Mouse (Mus musculus) layer of hippocampus, adult 11-12 months (tissue): ENCODE measurements around the gene Cfap70.

Experiments
- DNase-seq: peaks from one replicate; pipeline ENCODE4 v3.0.0; 2022; ENCODE audit warnings: low spot score

The Cfap70 gene

DNA sequence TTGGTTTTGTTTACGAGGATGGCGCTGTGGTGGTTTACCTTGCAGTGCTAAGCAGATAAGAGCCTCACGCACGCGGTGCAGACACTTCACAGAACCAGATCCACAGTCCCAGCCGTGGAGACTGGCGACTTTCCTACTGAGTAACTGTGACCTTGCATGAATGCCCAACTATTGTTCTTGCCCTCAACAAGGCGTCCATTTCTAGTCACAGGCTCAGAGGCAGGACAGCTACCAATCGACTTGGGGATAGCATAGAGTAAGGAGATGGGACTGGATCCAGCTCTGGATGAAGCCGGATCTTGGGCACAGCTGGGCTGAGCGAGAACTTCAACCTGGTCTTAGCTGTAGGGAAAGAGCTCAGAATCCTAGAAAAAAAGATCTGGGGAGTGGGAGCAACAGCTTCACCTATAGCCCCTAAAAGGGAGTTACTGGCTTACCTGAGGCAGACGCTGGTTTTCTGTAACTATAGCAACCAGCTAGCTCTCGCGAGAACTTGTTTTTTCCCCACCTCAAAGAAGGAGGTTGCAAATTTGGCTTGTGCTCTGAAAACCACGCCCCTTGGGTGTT lies at the start of gene Cfap70:
Gene Cfap70, minus strand, starts transcription at position 462 of the 567 bp plus-strand sequence.
- DNase-seq, result peak; percentile 60

GRCm38 (mm10) chr14:20499982-20500381 lies 48.0 kb upstream of the Cfap70 start:
- DNase-seq, result no peak

GRCm38 (mm10) chr14:20496603-20497002 lies 44.6 kb upstream of the Cfap70 start, which contains the start of gene Mss51:
Mss51 (minus strand) TSS chr14:20496901.
- no peak for DNase-seq

DNA sequence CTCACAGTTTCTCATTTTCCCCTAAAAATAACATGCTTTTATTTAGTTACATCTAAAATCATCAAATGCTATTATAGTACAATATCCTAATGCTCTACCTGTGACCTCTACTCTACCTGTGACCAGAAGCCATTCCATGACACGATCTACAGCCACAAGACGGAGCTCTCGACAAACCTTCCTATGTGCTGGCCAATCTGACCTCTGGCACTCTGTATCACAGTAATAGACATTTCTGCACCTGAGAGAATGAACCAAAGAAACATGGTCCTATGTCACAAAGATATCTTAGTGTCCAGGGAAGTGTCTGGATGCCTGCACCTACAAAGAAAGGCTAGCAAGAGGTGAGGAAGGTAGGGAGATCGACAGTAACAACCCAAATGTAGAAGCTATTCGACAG lies 34.0 kb upstream of the Cfap70 start:
- DNase-seq, result no peak

- no peak for DNase-seq
Measured at GRCm38 (mm10) chr14:20482051-20482751, 30.2 kb upstream of the Cfap70 start.

DNA sequence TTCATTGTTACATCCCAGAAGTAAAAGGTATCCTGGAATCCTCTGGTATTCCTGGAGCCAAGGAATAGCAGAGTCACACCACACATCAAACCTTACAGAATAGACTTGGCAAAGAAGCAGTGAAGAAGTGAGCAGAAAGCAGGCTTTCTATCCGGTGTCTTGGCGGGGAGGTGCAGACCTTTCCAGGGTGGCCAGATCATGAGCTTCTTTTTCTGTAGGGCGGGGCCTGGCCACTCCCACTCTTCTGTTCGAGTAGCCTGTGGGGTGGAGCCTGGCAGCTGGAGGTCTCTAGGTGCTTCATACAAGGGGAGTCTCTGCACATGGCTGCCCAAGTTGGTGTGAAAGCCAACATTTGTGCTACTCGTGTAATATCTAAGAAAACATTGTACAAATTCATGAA lies 29.2 kb upstream of the Cfap70 start:
- no peak for DNase-seq

DNA sequence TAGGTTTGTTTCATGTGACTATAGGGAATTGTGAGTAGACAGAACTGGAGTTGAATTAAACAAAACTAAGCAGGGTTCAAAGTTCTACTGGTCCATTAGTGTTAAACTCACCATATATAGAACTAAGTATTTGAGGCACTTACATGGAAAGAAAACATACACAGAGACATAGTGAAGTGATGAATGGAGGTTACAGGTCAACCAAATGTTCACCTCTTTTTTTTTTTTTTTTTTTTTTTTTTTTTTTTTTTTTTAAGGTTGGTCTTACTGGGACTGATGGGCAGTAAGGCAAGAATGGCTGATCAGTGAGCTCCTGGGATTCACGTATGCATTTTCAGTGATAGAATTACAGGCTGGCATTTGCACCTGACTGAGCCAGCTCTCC lies 28.2 kb upstream of the Cfap70 start:
- no peak for DNase-seq

GRCm38 (mm10) chr14:20479291-20480194 lies 27.5 kb upstream of the Cfap70 start, which contains the start of gene Anxa7:
Anxa7 (minus strand) TSS chr14:20480133.
- DNase-seq, result peak; percentile 73

DNA sequence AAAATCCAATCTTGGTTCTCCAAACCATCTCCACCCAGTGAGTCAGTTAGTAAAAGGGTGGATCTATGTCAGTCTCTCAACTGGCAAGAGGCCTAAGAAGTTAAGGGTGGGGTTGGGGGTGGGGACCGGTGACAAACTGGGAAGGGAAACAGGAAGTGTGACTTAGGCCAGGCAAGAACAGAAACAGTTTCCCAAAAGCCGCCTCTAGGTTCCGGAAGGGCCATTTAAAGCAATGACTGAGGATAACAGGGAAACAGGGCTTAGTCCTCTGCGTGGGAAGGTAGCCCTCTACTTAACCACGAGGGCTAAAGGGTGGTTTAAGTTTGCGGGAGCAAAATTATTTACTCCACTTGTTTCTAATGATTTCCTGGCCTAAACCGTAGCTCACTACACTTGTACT lies 26.8 kb upstream of the Cfap70 start:
- DNase-seq, result no peak

GRCm38 (mm10) chr14:20478385-20478784 lies 26.4 kb upstream of the Cfap70 start:
- no peak for DNase-seq

- DNase-seq, result no peak
Measured at GRCm38 (mm10) chr14:20477261-20478025, 25.4 kb upstream of the Cfap70 start.

DNA sequence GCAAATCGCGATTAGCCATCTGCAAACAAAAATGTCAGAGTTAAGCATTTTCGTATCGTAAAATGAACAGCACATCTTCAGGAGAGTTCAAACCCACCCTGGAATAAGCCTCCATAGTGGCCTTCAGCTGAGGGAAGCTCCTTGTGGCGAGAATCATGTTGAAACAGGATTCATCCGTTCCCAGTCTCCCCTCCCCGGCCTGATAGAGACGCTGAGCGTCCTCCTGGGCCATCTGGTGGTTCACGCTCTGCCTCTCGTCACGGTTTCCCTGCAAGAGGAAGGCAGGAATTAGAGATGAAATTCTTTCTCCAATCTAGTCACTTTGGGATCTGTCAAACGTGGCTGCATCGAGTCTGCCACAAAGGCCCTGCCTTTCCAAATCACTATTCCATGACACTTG lies 8.2 kb upstream of the Cfap70 start:
- DNase-seq, result no peak

GRCm38 (mm10) chr14:20458378-20458777 lies 6.4 kb upstream of the Cfap70 start:
- DNase-seq, result no peak

DNA sequence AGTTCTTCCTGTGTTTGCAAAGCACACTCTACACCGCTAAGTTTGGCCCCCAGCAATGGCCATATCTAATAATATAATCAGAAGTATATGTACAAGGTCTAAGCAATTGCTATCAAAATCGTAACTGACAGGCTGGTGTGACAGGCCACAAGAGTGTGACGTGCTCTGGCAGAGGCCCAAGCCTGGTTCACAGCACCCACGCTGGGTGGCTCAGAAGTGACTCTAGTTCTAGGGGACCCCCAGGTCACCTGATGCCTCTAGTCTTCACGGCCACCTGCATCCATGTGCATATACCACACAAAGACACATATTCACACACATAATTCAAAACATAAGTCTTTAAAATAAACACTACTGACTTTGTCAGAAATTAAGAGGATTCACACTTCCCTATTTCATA lies 903 bp upstream of the Cfap70 start:
- no peak for DNase-seq

DNA sequence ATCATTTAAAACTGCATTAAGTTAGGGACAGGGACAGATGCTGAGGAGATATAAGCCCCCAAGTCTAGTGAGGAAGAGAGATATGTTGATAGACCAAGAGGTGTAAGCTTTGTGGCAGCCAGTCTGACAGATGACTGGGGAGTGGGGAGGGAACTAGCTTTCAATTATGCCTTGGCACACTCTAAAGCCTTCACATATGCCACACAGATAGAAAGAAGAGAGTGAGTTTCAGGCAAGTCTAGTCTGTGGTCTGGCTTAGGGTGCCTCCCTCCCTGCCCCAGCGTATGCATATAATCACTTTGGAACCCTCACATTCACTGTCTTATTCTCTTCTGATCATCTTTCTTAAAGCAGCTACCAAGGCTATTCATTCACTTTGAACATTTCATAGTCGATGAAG lies 724 bp downstream of the Cfap70 start:
- DNase-seq, result no peak

GRCm38 (mm10) chr14:20447209-20447608 lies 4.8 kb downstream of the Cfap70 start:
- DNase-seq, result no peak

- no peak for DNase-seq
Measured at GRCm38 (mm10) chr14:20442252-20442651, 9.8 kb downstream of the Cfap70 start.

DNA sequence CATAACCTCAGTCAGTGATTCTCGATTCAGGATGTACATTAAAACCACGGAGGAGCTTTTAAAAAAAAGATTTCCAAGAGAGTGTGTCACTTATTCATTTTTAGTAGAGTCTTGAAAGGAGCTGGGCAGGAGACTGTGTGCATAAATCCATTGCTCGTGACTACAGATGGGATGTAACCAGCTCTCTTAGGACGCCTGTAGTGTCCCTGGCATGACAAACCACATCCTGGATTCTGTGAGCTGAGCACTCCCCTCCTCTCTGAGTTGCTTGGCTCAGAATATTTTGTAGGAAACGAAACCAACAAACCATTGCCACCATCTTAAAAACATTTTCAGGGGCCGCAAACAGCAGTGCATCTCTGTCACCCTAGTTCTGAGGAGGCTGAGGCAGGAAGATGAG lies 15.1 kb downstream of the Cfap70 start:
- DNase-seq, result no peak

- DNase-seq, result no peak
Measured at GRCm38 (mm10) chr14:20432420-20432819, 19.6 kb downstream of the Cfap70 start.

DNA sequence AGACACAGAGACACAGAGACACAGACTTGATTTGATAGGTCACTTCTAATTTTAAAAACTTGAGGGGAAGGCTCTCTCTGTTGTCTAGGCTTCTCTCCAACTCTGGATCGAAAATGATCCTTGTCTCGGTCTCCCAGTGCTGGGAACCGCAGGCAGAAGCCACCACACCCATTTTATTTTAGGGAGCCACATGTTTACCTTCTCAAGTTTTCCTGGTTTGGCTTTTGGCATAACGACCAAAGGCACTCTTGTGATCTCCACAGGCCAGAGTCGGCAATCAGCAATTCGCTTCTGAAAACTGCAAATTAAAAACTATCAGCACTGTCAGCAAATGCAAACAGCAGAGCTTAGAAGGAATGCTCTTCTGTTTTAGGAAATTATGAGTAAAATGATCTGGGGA lies 20.3 kb downstream of the Cfap70 start:
- DNase-seq, result no peak

DNA sequence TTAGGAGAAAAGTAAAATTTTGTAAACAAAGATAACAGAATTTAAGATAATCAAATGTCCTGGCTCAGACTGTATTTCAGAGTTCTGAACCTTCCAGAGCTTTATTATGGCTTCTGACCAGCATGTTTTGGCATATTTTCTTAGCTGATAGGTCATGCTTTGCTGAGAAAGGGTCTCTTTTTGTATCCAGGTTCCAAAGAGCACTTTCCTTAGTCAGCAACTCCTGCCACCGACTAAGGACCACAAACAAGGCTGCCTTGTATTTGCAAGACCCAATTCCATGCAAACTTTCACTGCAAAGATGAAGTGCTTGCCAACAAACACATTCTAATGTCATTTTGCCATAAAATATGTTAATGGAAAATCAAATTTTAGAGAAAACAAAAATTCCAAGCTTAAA lies 22.2 kb downstream of the Cfap70 start:
- DNase-seq, result no peak

GRCm38 (mm10) chr14:20428593-20428992 lies 23.4 kb downstream of the Cfap70 start:
- DNase-seq, result no peak
